Mouse (Mus musculus): ENCODE results near the gene Grin2b. TPM values are rescaled to one million over a fixed set of nuclear protein-coding genes. Genes with fewer than 3 reads are reported as not detected.

Gene Grin2b
- 43.7 and 46.7 TPM in 2 replicates for polyA plus RNA-seq (2015; fragmentation: Nextera tagmentation; extraction: Ambion mirVana)

- H3K9ac ChIP-seq, result peak within 1 kb of the TSS; percentile 83
- peak; percentile 85 for ATAC-seq (ENCODE audit: low FRiP score)
- H3K4me3 ChIP-seq, result peak within 1 kb of the TSS; percentile 58
- no peaks in the 10 kb centered on the region for H3K36me3 ChIP-seq
- peaks cover 16% of the 10 kb centered on the region for H3K4me1 ChIP-seq (replicated peaks)
- 1% methylated on average over 25 of the region's 30 CpGs for WGBS
- H3K4me2 ChIP-seq, result peak within 1 kb of the TSS; percentile 71
- H3K27me3 ChIP-seq, result peaks cover 21% of the 10 kb centered on the region
- no peaks in the 10 kb centered on the region for H3K9me3 ChIP-seq
- H3K27ac ChIP-seq, result peak within 1 kb of the TSS; percentile 93
Measured at GRCm38 (mm10) chr6:136173191-136173896, at the start of gene Grin2b. TSS of gene Grin2b (minus strand) at chr6:136173511.

GRCm38 (mm10) chr6:136221894-136222293, 48.6 kb upstream of the Grin2b start:
- no peaks in the 10 kb centered on the region for H3K9me3 ChIP-seq
- no peaks in the 10 kb centered on the region for H3K36me3 ChIP-seq
- H3K4me3 ChIP-seq, result no peak overlapping the region
- H3K9ac ChIP-seq, result no peak overlapping the region
- no peaks in the 10 kb centered on the region for H3K27me3 ChIP-seq
- 87% methylated on average over 3 of the region's 3 CpGs for WGBS
- no peaks in the 10 kb centered on the region for H3K4me1 ChIP-seq (replicated peaks)
- no peak for ATAC-seq (ENCODE audit: low FRiP score)
- no peak overlapping the region for H3K4me2 ChIP-seq
- no peak overlapping the region for H3K27ac ChIP-seq

GRCm38 (mm10) chr6:136210442-136210841, 37.1 kb upstream of the Grin2b start:
- ATAC-seq (ENCODE audit: low FRiP score), result no peak
- WGBS, result 56% methylated on average over 3 of the region's 3 CpGs
- no peaks in the 10 kb centered on the region for H3K36me3 ChIP-seq
- no peak overlapping the region for H3K4me3 ChIP-seq
- no peak overlapping the region for H3K9ac ChIP-seq
- no peaks in the 10 kb centered on the region for H3K9me3 ChIP-seq
- H3K27ac ChIP-seq, result no peak overlapping the region
- no peaks in the 10 kb centered on the region for H3K4me1 ChIP-seq (replicated peaks)
- no peak overlapping the region for H3K4me2 ChIP-seq
- no peaks in the 10 kb centered on the region for H3K27me3 ChIP-seq

- no peak overlapping the region for H3K4me2 ChIP-seq
- H3K27me3 ChIP-seq, result no peaks in the 10 kb centered on the region
- no peaks in the 10 kb centered on the region for H3K4me1 ChIP-seq (replicated peaks)
- H3K27ac ChIP-seq, result no peak overlapping the region
- H3K4me3 ChIP-seq, result no peak overlapping the region
- no peak overlapping the region for H3K9ac ChIP-seq
- H3K9me3 ChIP-seq, result no peaks in the 10 kb centered on the region
- ATAC-seq (ENCODE audit: low FRiP score), result no peak
- 90% methylated on average over 2 of the region's 2 CpGs for WGBS
- H3K36me3 ChIP-seq, result no peaks in the 10 kb centered on the region
Measured at GRCm38 (mm10) chr6:136199814-136200213, 26.5 kb upstream of the Grin2b start.

- Histone ChIP-seq H3K4me3 (no peak overlapping the region), H3K4me1 (replicated peaks) (no peaks in the 10 kb centered on the region), H3K9ac (no peak overlapping the region), H3K4me2 (no peak overlapping the region), H3K27ac (no peak overlapping the region), H3K27me3 (no peaks in the 10 kb centered on the region), H3K36me3 (no peaks in the 10 kb centered on the region), H3K9me3 (no peaks in the 10 kb centered on the region)
- WGBS, result 89% methylated on average over 5 of the region's 5 CpGs
- no peak for ATAC-seq (ENCODE audit: low FRiP score)
Measured at GRCm38 (mm10) chr6:136194616-136195015, 21.3 kb upstream of the Grin2b start.

DNA sequence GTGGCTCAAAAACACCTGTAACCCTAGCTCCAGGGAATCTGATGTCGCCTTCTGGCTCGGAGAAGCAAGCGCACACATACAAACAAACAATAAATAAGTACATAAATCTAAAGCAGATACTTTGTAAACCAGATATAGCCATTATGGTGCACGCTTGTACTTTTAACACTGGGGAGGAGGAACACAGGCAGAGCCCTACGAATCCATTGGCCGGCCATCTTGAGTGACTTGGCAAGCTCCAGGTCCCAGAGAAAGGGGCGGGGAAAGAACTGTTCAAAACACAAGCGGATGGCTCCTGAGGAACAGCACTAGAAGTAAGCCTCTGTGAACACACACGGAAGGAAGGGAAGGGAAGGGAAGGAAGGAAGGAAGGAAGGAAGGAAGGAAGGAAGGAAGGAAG, 4.8 kb upstream of the Grin2b start:
- H3K27ac ChIP-seq, result no peak overlapping the region
- no peak overlapping the region for H3K9ac ChIP-seq
- no peak overlapping the region for H3K4me2 ChIP-seq
- no peaks in the 10 kb centered on the region for H3K4me1 ChIP-seq (replicated peaks)
- H3K4me3 ChIP-seq, result no peak overlapping the region
- H3K36me3 ChIP-seq, result no peaks in the 10 kb centered on the region
- H3K9me3 ChIP-seq, result no peaks in the 10 kb centered on the region
- no peaks in the 10 kb centered on the region for H3K27me3 ChIP-seq
- no peak for ATAC-seq (ENCODE audit: low FRiP score)
- WGBS, result 86% methylated on average over 9 of the region's 9 CpGs

DNA sequence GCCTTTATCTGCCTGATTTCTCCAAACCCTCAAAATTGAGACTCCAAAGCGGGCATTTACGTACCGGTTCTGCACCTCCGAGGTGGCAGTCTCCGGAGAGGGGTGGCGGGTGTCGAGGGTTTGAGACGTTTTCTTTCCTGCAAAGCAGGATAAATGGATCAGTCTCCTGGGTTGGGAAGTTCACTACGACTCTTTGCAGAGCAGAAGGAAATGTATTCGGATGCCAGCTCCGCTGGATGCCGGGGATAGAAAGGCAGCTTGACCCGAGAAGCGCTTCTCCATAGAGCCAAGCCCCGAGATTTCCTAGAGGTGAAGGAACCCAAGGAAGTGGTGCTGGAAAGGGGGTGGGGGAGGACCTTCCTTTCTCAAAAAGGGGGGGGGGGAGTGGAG, 515 bp downstream of the Grin2b start:
- H3K9ac ChIP-seq, result peak overlapping the region; percentile 83
- H3K36me3 ChIP-seq, result no peaks in the 10 kb centered on the region
- under 1% methylated on average over 15 of the region's 15 CpGs for WGBS
- peak overlapping the region; percentile 58 for H3K4me3 ChIP-seq
- peak overlapping the region; percentile 93 for H3K27ac ChIP-seq
- H3K9me3 ChIP-seq, result no peaks in the 10 kb centered on the region
- peaks cover 21% of the 10 kb centered on the region for H3K27me3 ChIP-seq
- H3K4me1 ChIP-seq (replicated peaks), result peaks cover 21% of the 10 kb centered on the region
- peak; percentile 15 for ATAC-seq (ENCODE audit: low FRiP score)
- peak overlapping the region; percentile 71 for H3K4me2 ChIP-seq

- peak overlapping the region; percentile 83 for H3K9ac ChIP-seq
- no peaks in the 10 kb centered on the region for H3K36me3 ChIP-seq
- peak overlapping the region; percentile 58 for H3K4me3 ChIP-seq
- peak; percentile 84 for ATAC-seq (ENCODE audit: low FRiP score)
- peaks cover 27% of the 10 kb centered on the region for H3K4me1 ChIP-seq (replicated peaks)
- H3K27me3 ChIP-seq, result peaks cover 21% of the 10 kb centered on the region
- no peaks in the 10 kb centered on the region for H3K9me3 ChIP-seq
- WGBS, result under 1% methylated on average over 43 of the region's 43 CpGs
- H3K27ac ChIP-seq, result peak overlapping the region; percentile 93
- peak overlapping the region; percentile 71 for H3K4me2 ChIP-seq
Measured at GRCm38 (mm10) chr6:136172172-136172651, 1.1 kb downstream of the Grin2b start.

- Histone ChIP-seq H3K4me2 (peak overlapping the region; percentile 71), H3K9me3 (no peaks in the 10 kb centered on the region), H3K9ac (peak overlapping the region; percentile 83), H3K27ac (peak overlapping the region; percentile 93), H3K4me3 (peak overlapping the region; percentile 58), H3K4me1 (replicated peaks) (peaks cover 35% of the 10 kb centered on the region), H3K36me3 (no peaks in the 10 kb centered on the region), H3K27me3 (peaks cover 21% of the 10 kb centered on the region)
- no peak for ATAC-seq (ENCODE audit: low FRiP score)
- 14% methylated on average over 7 of the region's 7 CpGs for WGBS
Measured at GRCm38 (mm10) chr6:136171343-136171742, 2.0 kb downstream of the Grin2b start.

- Histone ChIP-seq H3K27ac (0 out of 2 replicates have a peak overlapping the region, but pooled peaks have one; percentile 93), H3K36me3 (no peaks in the 10 kb centered on the region), H3K4me2 (peak overlapping the region; percentile 71), H3K9ac (peak overlapping the region; percentile 83), H3K4me3 (peak overlapping the region; percentile 58), H3K4me1 (replicated peaks) (peaks cover 41% of the 10 kb centered on the region), H3K27me3 (peaks cover 21% of the 10 kb centered on the region), H3K9me3 (no peaks in the 10 kb centered on the region)
- WGBS, result 75% methylated on average over 5 of the region's 5 CpGs
- ATAC-seq (ENCODE audit: low FRiP score), result no peak
Measured at GRCm38 (mm10) chr6:136170381-136170780, 2.9 kb downstream of the Grin2b start.

DNA sequence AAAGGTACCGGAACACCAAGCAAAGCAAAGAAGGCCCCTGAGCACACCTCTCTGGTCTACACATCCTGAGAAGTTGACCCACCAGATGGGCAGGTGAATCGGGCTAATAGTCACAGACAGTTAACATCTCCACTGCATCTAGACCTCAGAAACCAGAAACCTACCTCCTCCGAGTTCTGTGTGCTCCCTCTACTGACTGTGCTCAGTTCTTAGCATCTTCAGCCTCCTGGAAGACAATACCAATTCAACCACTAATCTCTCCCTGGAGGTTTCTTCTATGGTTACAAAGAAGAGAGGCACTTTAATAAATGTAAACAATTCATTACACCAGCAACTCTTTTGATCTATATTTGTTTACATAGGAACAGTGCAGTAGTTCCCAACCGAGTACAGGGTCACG, 6.0 kb downstream of the Grin2b start:
- Histone ChIP-seq H3K4me2 (peak overlapping the region; percentile 71), H3K9me3 (no peaks in the 10 kb centered on the region), H3K27me3 (peaks cover 20% of the 10 kb centered on the region), H3K27ac (no peak overlapping the region), H3K4me3 (peak overlapping the region; percentile 58), H3K4me1 (replicated peaks) (peaks cover 67% of the 10 kb centered on the region), H3K9ac (no peak overlapping the region), H3K36me3 (no peaks in the 10 kb centered on the region)
- ATAC-seq (ENCODE audit: low FRiP score), result no peak
- WGBS, result 82% methylated on average over 5 of the region's 5 CpGs

GRCm38 (mm10) chr6:136165443-136166077, 7.8 kb downstream of the Grin2b start:
- no peaks in the 10 kb centered on the region for H3K9me3 ChIP-seq
- peaks cover 13% of the 10 kb centered on the region; the same call in 1 of the 2 replicates for H3K27me3 ChIP-seq
- H3K4me3 ChIP-seq, result no peak overlapping the region
- H3K4me2 ChIP-seq, result peak overlapping the region; percentile 36
- H3K36me3 ChIP-seq, result no peaks in the 10 kb centered on the region
- peaks cover 85% of the 10 kb centered on the region for H3K4me1 ChIP-seq (replicated peaks)
- no peak overlapping the region for H3K9ac ChIP-seq
- WGBS, result 63% methylated on average over 9 of the region's 9 CpGs
- ATAC-seq (ENCODE audit: low FRiP score), result no peak
- H3K27ac ChIP-seq, result no peak overlapping the region
